Mouse (Mus musculus) adrenal gland, adult 18-20 months (tissue): ENCODE measurements around the gene Fsip1. TPM values are rescaled to one million over a fixed set of nuclear protein-coding genes. Genes with fewer than 3 reads are reported as not detected.
A peak's percentile ranks its signal among the peaks of the same experiment; 100 is the strongest.

Experiments used
- DNase-seq, 2 experiments: peaks; one replicate each; pipeline ENCODE4 v3.0.0; 2021 to 2022; ENCODE audit warnings: low spot score in 2 of 2
- microRNA-seq, 2 experiments: library from miRNA; unstranded; fragments of <30 nt; microRNA quantifications; one replicate each; pipeline ENCODE4 v1.2.0; 2021; ENCODE audit warnings: borderline number of aligned reads in 2 of 2
- total RNA-seq, 2 experiments: library from RNA; stranded (reverse); gene quantifications; 1 replicate in 1 of 2; 2 replicates in 1 of 2; pipeline ENCODE4 v1.2.3; 2021

Fsip1 gene
- total RNA-seq, 2 experiments from 2014 or later = 0.26 TPM; not detected in 1

GRCm38 (mm10) chr2:118110225-118110915, 146.4 kb downstream of the Fsip1 start:
- peak; percentile 32 to 40 for DNase-seq

- DNase-seq = no peak
Observed at GRCm38 (mm10) chr2:118102169-118102568, 154.6 kb downstream of the Fsip1 start.

DNA sequence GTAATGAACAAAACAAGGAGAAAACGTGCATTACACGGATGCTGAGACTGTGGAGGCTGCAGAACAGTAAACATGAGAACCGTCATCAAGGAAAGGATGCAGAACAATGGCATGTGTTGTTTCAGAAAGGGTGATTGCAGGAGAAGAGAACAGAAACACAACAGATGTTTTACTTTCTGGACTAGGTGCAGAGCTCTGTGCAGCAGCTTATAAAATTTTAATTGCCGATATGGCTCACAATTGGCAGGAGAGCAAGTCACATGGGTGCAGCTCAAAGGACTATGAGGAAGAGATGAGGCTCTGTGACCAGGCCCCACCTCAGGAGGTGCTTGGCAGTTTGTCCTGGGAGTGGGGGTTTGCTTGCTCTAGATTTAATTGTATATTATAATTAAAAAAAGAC, 157.7 kb downstream of the Fsip1 start:
- no peak for DNase-seq

GRCm38 (mm10) chr2:118091226-118091625, 165.5 kb downstream of the Fsip1 start:
- DNase-seq = no peak

DNA sequence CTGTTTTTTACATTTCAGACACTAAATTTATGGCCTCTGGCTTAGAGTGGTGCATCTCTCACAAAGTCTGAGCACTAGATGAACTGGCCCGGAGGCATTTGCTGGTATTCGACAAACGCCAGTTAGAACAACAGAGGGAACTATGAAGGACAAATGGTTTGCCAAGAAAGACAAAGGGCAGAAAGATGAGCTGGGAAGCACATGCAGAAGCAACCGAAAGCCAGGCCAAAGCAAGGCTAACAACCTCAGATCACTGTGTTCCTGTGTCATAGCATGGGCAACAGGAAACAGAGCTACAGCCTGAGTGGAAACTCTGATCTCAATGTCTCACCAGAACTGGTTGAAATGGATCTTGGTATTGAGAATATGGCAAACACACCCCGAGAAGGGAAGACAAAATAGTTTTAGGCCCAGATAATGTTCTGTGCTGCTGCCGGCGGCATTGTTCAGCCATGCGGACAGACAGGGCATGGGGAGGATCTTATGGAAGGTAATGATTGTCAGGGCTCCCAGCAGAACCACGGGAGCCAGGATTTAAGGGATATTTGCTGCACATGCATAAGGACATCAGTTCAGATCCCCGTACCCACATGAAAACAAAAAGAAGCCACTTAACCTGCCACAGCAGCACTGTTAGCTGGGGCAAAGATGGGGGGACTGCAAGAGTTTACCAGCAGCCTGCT, 169.6 kb downstream of the Fsip1 start:
- DNase-seq = no peak

- no peak for DNase-seq
Observed at GRCm38 (mm10) chr2:118085647-118086046, 171.1 kb downstream of the Fsip1 start.

DNA sequence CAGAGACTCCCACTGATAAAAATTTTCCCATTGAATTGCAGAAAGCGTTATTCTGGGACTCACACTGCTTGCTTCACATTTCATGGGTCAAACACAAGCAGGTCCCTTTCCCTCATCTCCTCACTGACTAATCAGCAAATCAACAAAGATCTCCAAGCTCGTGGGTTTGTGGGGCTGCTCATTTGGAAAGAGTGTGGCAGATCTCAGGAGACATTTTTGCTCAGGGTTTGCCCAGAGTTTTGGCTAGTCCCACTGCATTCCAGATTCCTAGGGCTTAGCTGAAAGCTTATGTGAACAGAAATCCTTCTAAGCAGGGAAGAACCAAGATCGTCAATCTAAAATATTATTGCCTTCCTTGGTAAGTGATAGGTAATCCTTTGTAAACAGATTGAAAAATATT, 172.1 kb downstream of the Fsip1 start:
- DNase-seq = no peak

DNA sequence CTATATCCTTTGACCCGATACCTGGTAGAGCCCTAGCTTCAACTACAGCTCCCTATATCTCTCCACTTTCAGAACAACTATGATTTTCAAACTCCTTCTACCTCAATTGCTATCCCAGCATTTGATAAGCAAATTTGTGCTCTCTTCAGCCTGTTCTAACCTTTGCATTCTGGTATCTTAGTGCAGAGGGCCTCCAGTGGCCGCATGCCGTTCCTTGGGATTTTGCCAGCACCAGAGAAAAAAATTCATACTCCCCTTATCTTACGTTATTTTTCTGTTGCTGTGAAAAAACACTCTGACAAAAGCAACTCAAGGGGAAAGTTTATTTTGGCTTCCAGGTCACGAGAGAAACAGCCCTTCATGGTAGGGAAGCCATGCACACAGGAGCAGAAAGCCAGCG, 173.1 kb downstream of the Fsip1 start:
- DNase-seq = no peak

GRCm38 (mm10) chr2:118081581-118081980, 175.2 kb downstream of the Fsip1 start:
- DNase-seq = no peak

Small RNAs within 50 kb of the gene (microRNA-seq; reads per million reads assigned to microRNA genes)
- gene Gm22800 = 0 reads per million in 2 experiments

Other genes with a start within 250 kb of the Fsip1 start
- gene Thbs1, start 145.1 kb downstream of the Fsip1 start, total RNA-seq = 10 to 100 TPM; 27.7 to 43.6 TPM
- 1 to 10 TPM; 5.1 to 5.7 TPM for gene Gpr176, start 116.5 kb upstream of the Fsip1 start, total RNA-seq
- gene Eif2ak4, start 131.7 kb upstream of the Fsip1 start, total RNA-seq = 10 to 100 TPM; 16.3 to 16.5 TPM
- 100 to 1,000 TPM; 217 to 225 TPM for gene Srp14, start 222.7 kb upstream of the Fsip1 start, total RNA-seq